Mouse (Mus musculus) testis, postnatal 14 days (tissue): ENCODE measurements around the gene Castor2.

ENCODE experiments used
- DNase-seq: peaks from one replicate; pipeline ENCODE4 v3.0.0; 2021; ENCODE audit warnings: low spot score

Gene Castor2

GRCm38 (mm10) chr5:134102720-134103119 is 3.2 kb downstream of the Castor2 start:
- DNase-seq, result no peak

GRCm38 (mm10) chr5:134105829-134106228 is 6.3 kb downstream of the Castor2 start:
- DNase-seq, result no peak

- DNase-seq, result no peak
Measured at GRCm38 (mm10) chr5:134114981-134115380, 15.5 kb downstream of the Castor2 start.

- no peak for DNase-seq
Measured at GRCm38 (mm10) chr5:134115639-134116259, 16.2 kb downstream of the Castor2 start.

GRCm38 (mm10) chr5:134118798-134119407 is 19.4 kb downstream of the Castor2 start:
- no peak for DNase-seq

- no peak for DNase-seq
Measured at GRCm38 (mm10) chr5:134119481-134120120, 20.1 kb downstream of the Castor2 start.

- DNase-seq, result no peak
Measured at GRCm38 (mm10) chr5:134120135-134120534, 20.6 kb downstream of the Castor2 start.

GRCm38 (mm10) chr5:134121138-134121892 is 21.8 kb downstream of the Castor2 start:
- no peak for DNase-seq

GRCm38 (mm10) chr5:134121893-134122259 is 22.4 kb downstream of the Castor2 start:
- no peak for DNase-seq

- no peak for DNase-seq
Measured at GRCm38 (mm10) chr5:134123846-134124245, 24.3 kb downstream of the Castor2 start.

- no peak for DNase-seq
Measured at GRCm38 (mm10) chr5:134126232-134126631, 26.7 kb downstream of the Castor2 start.

- DNase-seq, result no peak
Measured at GRCm38 (mm10) chr5:134131586-134131985, 32.1 kb downstream of the Castor2 start.

- no peak for DNase-seq
Measured at GRCm38 (mm10) chr5:134136022-134136421, 36.5 kb downstream of the Castor2 start.

- no peak for DNase-seq
Measured at GRCm38 (mm10) chr5:134137933-134138332, 38.4 kb downstream of the Castor2 start.

GRCm38 (mm10) chr5:134139429-134139828 is 39.9 kb downstream of the Castor2 start:
- no peak for DNase-seq

- no peak for DNase-seq
Measured at GRCm38 (mm10) chr5:134141236-134141635, 41.7 kb downstream of the Castor2 start.

GRCm38 (mm10) chr5:134142381-134142780 is 42.9 kb downstream of the Castor2 start:
- peak; percentile 41 for DNase-seq

- DNase-seq, result no peak
Measured at GRCm38 (mm10) chr5:134144986-134145385, 45.5 kb downstream of the Castor2 start.

- no peak for DNase-seq
Measured at GRCm38 (mm10) chr5:134147194-134147753, 47.8 kb downstream of the Castor2 start.

GRCm38 (mm10) chr5:134148153-134148552 is 48.6 kb downstream of the Castor2 start:
- no peak for DNase-seq

- DNase-seq, result no peak
Measured at GRCm38 (mm10) chr5:134151895-134152294, 52.4 kb downstream of the Castor2 start.

GRCm38 (mm10) chr5:134155916-134156466 is 56.5 kb downstream of the Castor2 start:
- no peak for DNase-seq
